Mouse (Mus musculus): ENCODE measurements around the gene Pqlc2. TPM values are rescaled to one million over a fixed set of nuclear protein-coding genes. Genes with fewer than 3 reads are reported as not detected.
A peak's percentile ranks its signal among the peaks of the same experiment; 100 is the strongest.

Pqlc2 gene
- polyA plus RNA-seq, 1 experiment = 23.3 TPM

GRCm38 (mm10) chr4:139256146-139256545 is 54.4 kb downstream of the Pqlc2 start:
- H3K27ac ChIP-seq (ENCODE audit: insufficient read depth, low read length) = no peak overlapping the region
- peaks cover 7% of the 10 kb centered on the region for H3K4me1 ChIP-seq (ENCODE audit: control insufficient read depth, insufficient read depth, low read length)
- no peak overlapping the region for H3K4me3 ChIP-seq (ENCODE audit: insufficient read depth, low read length)
- TF ChIP-seq CTCF (IDR thresholded peaks at IDR 0.05; ENCODE audit: extremely low read depth, insufficient read depth, low read length) = no peak
- TF ChIP-seq POLR2A (IDR thresholded peaks at IDR 0.05; ENCODE audit: extremely low read depth, insufficient read depth, low read length) = no peak

DNA sequence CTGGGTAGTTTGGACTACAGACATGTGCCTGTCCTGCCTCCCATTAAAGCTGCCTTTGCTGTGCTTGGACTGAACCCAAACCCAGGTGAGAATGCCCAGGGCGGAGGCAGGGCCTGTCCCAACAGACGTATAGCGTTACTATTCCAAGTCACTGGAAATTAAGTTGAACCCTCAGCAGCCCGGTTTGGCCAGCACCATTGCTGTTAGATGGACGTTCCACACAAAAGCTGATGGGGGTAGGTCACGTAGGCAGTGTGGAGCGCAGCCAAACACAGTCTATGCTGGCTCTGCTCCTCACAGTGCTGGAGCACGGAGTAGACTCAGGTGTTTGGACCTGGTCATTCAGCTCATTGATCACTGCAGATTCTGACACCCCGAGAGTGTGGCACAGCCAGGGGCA is 57.3 kb downstream of the Pqlc2 start:
- Histone ChIP-seq H3K4me1 (ENCODE audit: control insufficient read depth, insufficient read depth, low read length) (no peaks in the 10 kb centered on the region; the same call in 1 of the 2 replicates), H3K4me3 (ENCODE audit: insufficient read depth, low read length) (no peak overlapping the region), H3K27ac (ENCODE audit: insufficient read depth, low read length) (no peak overlapping the region)
- TF ChIP-seq POLR2A (IDR thresholded peaks at IDR 0.05; ENCODE audit: extremely low read depth, insufficient read depth, low read length) = no peak
- no peak for TF ChIP-seq CTCF (IDR thresholded peaks at IDR 0.05; ENCODE audit: extremely low read depth, insufficient read depth, low read length)

DNA sequence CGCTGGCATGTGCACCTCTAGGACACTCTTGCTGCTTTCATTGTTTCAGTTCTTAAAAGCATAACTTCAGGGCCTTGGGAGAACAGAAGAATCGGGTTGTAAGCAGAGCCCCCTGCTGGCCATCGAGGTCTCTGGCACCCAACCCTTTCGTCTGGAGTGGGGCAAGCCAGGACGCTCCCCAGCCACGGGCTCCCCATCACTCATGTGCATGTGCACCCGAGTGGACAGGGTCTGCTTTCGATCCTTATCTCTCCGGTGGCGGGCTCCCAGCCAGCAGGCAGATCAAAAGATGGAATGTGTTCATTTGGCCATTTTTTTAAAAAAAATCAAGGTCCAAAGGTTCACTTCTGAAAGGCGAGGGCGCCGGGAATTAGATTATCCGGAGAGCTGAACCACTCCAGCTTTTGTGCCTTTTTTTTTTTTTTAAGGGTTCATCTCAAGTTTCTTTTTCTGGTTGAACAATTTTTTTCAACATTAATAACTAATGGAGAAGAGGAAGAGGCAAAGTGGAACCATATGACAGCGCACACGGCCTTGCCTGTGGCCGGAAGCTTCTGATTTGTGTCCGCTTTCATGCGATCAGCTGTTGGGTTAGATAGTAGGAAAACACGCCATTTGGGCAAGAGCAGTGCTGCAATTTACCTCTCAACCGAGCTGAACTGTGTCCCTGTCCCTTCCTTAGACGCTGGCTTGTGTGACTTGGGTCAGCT is 58.3 kb downstream of the Pqlc2 start:
- Histone ChIP-seq H3K27ac (ENCODE audit: insufficient read depth, low read length) (no peak overlapping the region), H3K4me3 (ENCODE audit: insufficient read depth, low read length) (no peak overlapping the region), H3K4me1 (ENCODE audit: control insufficient read depth, insufficient read depth, low read length) (no peaks in the 10 kb centered on the region; the same call in 1 of the 2 replicates)
- TF ChIP-seq POLR2A (IDR thresholded peaks at IDR 0.05; ENCODE audit: extremely low read depth, insufficient read depth, low read length) = no peak
- peak; percentile 60 for TF ChIP-seq CTCF (IDR thresholded peaks at IDR 0.05; ENCODE audit: extremely low read depth, insufficient read depth, low read length)

- Histone ChIP-seq H3K4me3 (ENCODE audit: insufficient read depth, low read length) (no peak overlapping the region), H3K4me1 (ENCODE audit: control insufficient read depth, insufficient read depth, low read length) (peaks cover 5% of the 10 kb centered on the region; the same call in 1 of the 2 replicates), H3K27ac (ENCODE audit: insufficient read depth, low read length) (no peak overlapping the region)
- no peak for TF ChIP-seq POLR2A (IDR thresholded peaks at IDR 0.05; ENCODE audit: extremely low read depth, insufficient read depth, low read length)
- no peak for TF ChIP-seq CTCF (IDR thresholded peaks at IDR 0.05; ENCODE audit: extremely low read depth, insufficient read depth, low read length)
Observed at GRCm38 (mm10) chr4:139250886-139251285, 59.6 kb downstream of the Pqlc2 start.

DNA sequence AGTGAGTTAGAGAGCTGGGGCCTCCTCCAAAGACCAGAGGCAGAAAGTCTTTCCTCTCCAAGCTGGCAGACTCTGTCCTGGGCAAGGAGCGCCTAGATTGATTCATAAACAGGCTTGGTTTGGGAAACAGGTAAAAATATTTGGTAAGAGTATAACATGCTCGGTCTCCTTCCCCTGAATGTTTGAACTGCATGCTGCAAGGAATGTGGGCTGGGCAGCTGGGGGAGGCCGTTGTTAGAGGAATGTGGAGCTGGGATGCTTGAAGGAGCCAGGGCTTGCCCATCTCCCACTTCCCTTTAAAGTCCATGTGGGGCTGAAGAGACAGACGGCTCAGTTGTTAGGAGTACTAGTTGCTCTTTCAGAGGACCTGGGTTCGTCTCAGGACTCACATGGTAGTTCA is 60.5 kb downstream of the Pqlc2 start:
- TF ChIP-seq CTCF (IDR thresholded peaks at IDR 0.05; ENCODE audit: extremely low read depth, insufficient read depth, low read length) = no peak
- no peak for TF ChIP-seq POLR2A (IDR thresholded peaks at IDR 0.05; ENCODE audit: extremely low read depth, insufficient read depth, low read length)
- peaks cover 5% of the 10 kb centered on the region; the same call in 1 of the 2 replicates for H3K4me1 ChIP-seq (ENCODE audit: control insufficient read depth, insufficient read depth, low read length)
- H3K4me3 ChIP-seq (ENCODE audit: insufficient read depth, low read length) = no peak overlapping the region
- no peak overlapping the region for H3K27ac ChIP-seq (ENCODE audit: insufficient read depth, low read length)

DNA sequence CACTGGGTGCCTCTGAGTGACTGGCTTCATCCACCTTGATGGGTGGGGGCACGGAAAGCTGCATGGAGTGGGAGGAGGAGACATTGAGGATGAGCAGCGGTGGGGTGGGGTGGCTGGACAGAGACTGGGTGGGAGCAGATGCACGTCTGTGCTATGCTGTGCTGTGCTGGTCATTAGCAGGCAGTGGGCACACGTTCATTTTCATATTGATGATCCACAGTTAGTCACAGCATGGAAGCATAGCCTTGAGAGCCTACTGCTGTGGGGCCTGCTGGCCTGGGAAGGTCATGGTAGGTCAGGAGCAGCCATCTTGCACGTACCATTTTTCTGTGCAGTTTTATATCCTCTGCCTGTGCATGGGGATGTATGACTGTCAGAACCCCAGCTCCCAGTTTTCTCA is 61.8 kb downstream of the Pqlc2 start:
- TF ChIP-seq CTCF (IDR thresholded peaks at IDR 0.05; ENCODE audit: extremely low read depth, insufficient read depth, low read length) = no peak
- no peak for TF ChIP-seq POLR2A (IDR thresholded peaks at IDR 0.05; ENCODE audit: extremely low read depth, insufficient read depth, low read length)
- Histone ChIP-seq H3K4me1 (ENCODE audit: control insufficient read depth, insufficient read depth, low read length) (peaks cover 8% of the 10 kb centered on the region; the same call in 1 of the 2 replicates), H3K27ac (ENCODE audit: insufficient read depth, low read length) (no peak overlapping the region), H3K4me3 (ENCODE audit: insufficient read depth, low read length) (no peak overlapping the region)

DNA sequence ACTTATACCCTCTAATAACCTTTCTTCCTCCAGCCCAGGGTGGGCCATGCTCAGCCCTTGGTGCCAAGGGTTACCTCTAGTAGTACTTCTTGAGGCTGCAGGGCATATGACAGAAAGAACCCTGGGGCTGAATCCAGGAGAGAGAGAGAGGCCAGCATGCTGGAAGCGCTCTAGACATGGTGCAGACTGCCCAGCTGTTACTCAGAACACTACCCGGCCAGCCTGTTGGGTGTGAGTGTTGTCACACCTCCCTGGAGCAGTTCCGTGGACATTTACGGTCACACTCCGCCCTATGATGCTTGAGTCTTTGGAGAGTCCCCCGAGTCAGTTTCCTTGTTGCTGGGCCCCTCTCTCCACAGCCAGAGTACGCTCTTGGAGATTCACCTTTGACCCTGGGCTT is 62.5 kb downstream of the Pqlc2 start:
- H3K4me3 ChIP-seq (ENCODE audit: insufficient read depth, low read length) = no peak overlapping the region
- no peak overlapping the region for H3K27ac ChIP-seq (ENCODE audit: insufficient read depth, low read length)
- TF ChIP-seq CTCF (IDR thresholded peaks at IDR 0.05; ENCODE audit: extremely low read depth, insufficient read depth, low read length) (no peak), POLR2A (IDR thresholded peaks at IDR 0.05; ENCODE audit: extremely low read depth, insufficient read depth, low read length) (no peak)
- H3K4me1 ChIP-seq (ENCODE audit: control insufficient read depth, insufficient read depth, low read length) = peaks cover 8% of the 10 kb centered on the region; the same call in 1 of the 2 replicates

GRCm38 (mm10) chr4:139246130-139246877 is 64.2 kb downstream of the Pqlc2 start:
- no peak for TF ChIP-seq CTCF (IDR thresholded peaks at IDR 0.05; ENCODE audit: extremely low read depth, insufficient read depth, low read length)
- no peak for TF ChIP-seq POLR2A (IDR thresholded peaks at IDR 0.05; ENCODE audit: extremely low read depth, insufficient read depth, low read length)
- no peak overlapping the region for H3K4me3 ChIP-seq (ENCODE audit: insufficient read depth, low read length)
- H3K27ac ChIP-seq (ENCODE audit: insufficient read depth, low read length) = no peak overlapping the region
- H3K4me1 ChIP-seq (ENCODE audit: control insufficient read depth, insufficient read depth, low read length) = peaks cover 15% of the 10 kb centered on the region

- H3K4me3 ChIP-seq (ENCODE audit: insufficient read depth, low read length) = no peak overlapping the region
- peaks cover 15% of the 10 kb centered on the region for H3K4me1 ChIP-seq (ENCODE audit: control insufficient read depth, insufficient read depth, low read length)
- TF ChIP-seq POLR2A (IDR thresholded peaks at IDR 0.05; ENCODE audit: extremely low read depth, insufficient read depth, low read length) (no peak), CTCF (IDR thresholded peaks at IDR 0.05; ENCODE audit: extremely low read depth, insufficient read depth, low read length) (no peak)
- H3K27ac ChIP-seq (ENCODE audit: insufficient read depth, low read length) = no peak overlapping the region
Observed at GRCm38 (mm10) chr4:139245534-139245933, 65.0 kb downstream of the Pqlc2 start.

GRCm38 (mm10) chr4:139244766-139245165 is 65.7 kb downstream of the Pqlc2 start:
- no peak overlapping the region for H3K27ac ChIP-seq (ENCODE audit: insufficient read depth, low read length)
- no peak for TF ChIP-seq CTCF (IDR thresholded peaks at IDR 0.05; ENCODE audit: extremely low read depth, insufficient read depth, low read length)
- no peak for TF ChIP-seq POLR2A (IDR thresholded peaks at IDR 0.05; ENCODE audit: extremely low read depth, insufficient read depth, low read length)
- H3K4me3 ChIP-seq (ENCODE audit: insufficient read depth, low read length) = no peak overlapping the region
- H3K4me1 ChIP-seq (ENCODE audit: control insufficient read depth, insufficient read depth, low read length) = peaks cover 15% of the 10 kb centered on the region
